Comparison of ENCODE assay signal across 22 mouse cellular contexts in the genomic region with DNA sequence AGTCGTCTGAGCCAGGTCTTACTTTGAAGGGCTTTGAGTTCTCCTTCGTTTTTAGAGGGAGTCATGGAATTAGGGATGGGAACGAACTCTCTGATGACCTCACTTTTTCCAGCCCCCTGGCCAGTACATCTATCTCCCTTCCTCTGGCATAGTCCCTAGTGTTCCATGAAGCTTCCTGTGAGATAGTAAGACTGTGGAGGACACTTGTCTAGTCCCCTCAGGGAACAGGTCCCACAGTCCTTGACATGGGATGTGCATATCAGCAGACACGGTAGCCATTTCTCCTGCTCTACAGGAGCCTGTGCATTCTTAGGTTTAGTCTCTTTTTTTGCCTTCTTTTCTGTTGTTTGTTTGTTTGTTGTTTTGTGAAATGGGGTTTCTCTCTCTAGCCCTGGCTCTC.
DNase-seq lines count a peak whose midpoint lies in the region; ATAC-seq lines count a peak whose summit lies in the region.
"Had no signal": no experiment of that assay in that cellular context is flagged by ENCODE, and none has a peak within 500 bp of the region (broad histone marks: within the 10 kb centered on the region; RNA-seq: fewer than 3 reads in every experiment).

No protein-coding gene starts in this region.

- H3K36me3 ChIP-seq in heart, embryonic 14.5 days (ENCODE audit: control insufficient read depth, insufficient read depth, low read length), result no peaks in the 10 kb centered on the region
- H3K36me3 ChIP-seq: hindbrain, embryonic 15.5 days had no signal

- WGBS in heart, embryonic 14.5 days, result 18% methylated on average over 4 of the region's 4 CpGs

- H3K4me1 ChIP-seq in heart, embryonic 14.5 days (ENCODE audit: control insufficient read depth in 2 of 2, insufficient read depth in 2 of 2, low read length in 2 of 2), result peaks cover 11 to 36% of the 10 kb centered on the region in 2 experiments

- DNase-seq in heart, adult 18-20 months, result peak; percentile 30 to 37
- DNase-seq in heart, adult 11 months, result no peak
- no peak for DNase-seq in heart, postnatal 14 days
- DNase-seq in lung, postnatal 10 days, result peak; percentile 16
- no peak for DNase-seq in lung, postnatal 4 days
- DNase-seq in heart, postnatal 4 days, result peak; percentile 37
- no peak for DNase-seq in Muller cell, postnatal 12 days (ENCODE audit: inconsistent ontology term)
- DNase-seq: adrenal gland, adult 2 months; adrenal gland, postnatal 25 days; cerebellum, adult 18-20 months; cerebellum, adult 9-11 months; cerebellum, postnatal 36 days; gastrocnemius, adult 2 months; gastrocnemius, postnatal 25 days; kidney, adult 8-10 months had no signal

- intact Hi-C loops in heart, postnatal 14 days (cut with DNase I), result loop anchor here (10.0 kb wide), 1 partner anchor 156 kb away; no protein-coding TSS in a partner anchor

- no peaks in the 10 kb centered on the region for H3K27me3 ChIP-seq in heart, embryonic 14.5 days (ENCODE audit: control insufficient read depth, insufficient read depth, low read length)
- H3K27me3 ChIP-seq: CH12.LX; embryonic facial prominence, embryonic 13.5 days; hindbrain, embryonic 15.5 days had no signal

- H3K9ac ChIP-seq in heart, embryonic 14.5 days (ENCODE audit: low read length), result no peak overlapping the region
- H3K9ac ChIP-seq: embryonic facial prominence, embryonic 13.5 days; hindbrain, embryonic 15.5 days had no signal

- 0 out of 2 replicates have a peak overlapping the region, but pooled peaks have one; percentile 24 for H3K4me2 ChIP-seq in heart, embryonic 14.5 days (ENCODE audit: low read length)
- H3K4me2 ChIP-seq: embryonic facial prominence, embryonic 13.5 days; hindbrain, embryonic 15.5 days had no signal

- H3K9me3 ChIP-seq in heart, embryonic 14.5 days (ENCODE audit: control insufficient read depth, low read length), result no peaks in the 10 kb centered on the region
- H3K9me3 ChIP-seq: embryonic facial prominence, embryonic 13.5 days; hindbrain, embryonic 15.5 days had no signal

- no peak overlapping the region for H3K4me3 ChIP-seq in heart, embryonic 14.5 days (ENCODE audit: control insufficient read depth in 1 of 2, insufficient read depth in 1 of 2, low read depth in 1 of 2, low read length in 2 of 2)
- H3K4me3 ChIP-seq: embryonic facial prominence, embryonic 13.5 days; gastrocnemius, adult 2 months; hindbrain, embryonic 10.5 days; hindbrain, embryonic 15.5 days had no signal

- peak overlapping the region in 1 of 2 experiments; percentile 33 for H3K27ac ChIP-seq in heart, embryonic 14.5 days (replicated peaks in 1 of 2; ENCODE audit: control insufficient read depth in 1 of 2, insufficient read depth in 1 of 2, low read depth in 2 of 2, low read length in 2 of 2)
- H3K27ac ChIP-seq: embryonic facial prominence, embryonic 13.5 days; gastrocnemius, adult 2 months; hindbrain, embryonic 10.5 days; hindbrain, embryonic 15.5 days had no signal

- ATAC-seq in heart, embryonic 14.5 days (ENCODE audit: insufficient number of reproducible peaks, insufficient read depth, low FRiP score, low read depth), result 0 out of 2 replicates have a peak, but pooled peaks have one; percentile 39
- ATAC-seq: inflammation-experienced regulatory T-cells, adult 6 months; intestine, postnatal 0 days had no signal

Comparison
In these comparisons a context has a peak if more than half of its experiments do, and no peak if none do; other contexts are left out.
1. DNase-seq: peak in heart, adult 18-20 months (2 of 2), lung, postnatal 10 days (single experiment) and heart, postnatal 4 days (single experiment); none in heart, adult 11 months (single experiment), heart, postnatal 14 days (0 of 2), lung, postnatal 4 days (0 of 2) and Muller cell, postnatal 12 days (single experiment).